Mouse (Mus musculus): ENCODE results near the gene Cxcl9. TPM values are rescaled to one million over a fixed set of nuclear protein-coding genes. Genes with fewer than 3 reads are reported as not detected.
"Not testable (repeated sequence)": the region's sequence is repeated elsewhere in the genome, so short reads cannot be mapped to it uniquely, and the experiment has no call there.

Cxcl9 gene
- total RNA-seq (2021): 1 to 10 TPM; 1.7 to 2.6 TPM

GRCm38 (mm10) chr5:92327929-92328328 lies at the start of gene Cxcl9:
Cxcl9 (minus strand) TSS chr5:92328079.
- intact Hi-C loops (cut with DNase I): no loop called here
- no peak for DNase-seq (ENCODE audit: low spot score)

DNA sequence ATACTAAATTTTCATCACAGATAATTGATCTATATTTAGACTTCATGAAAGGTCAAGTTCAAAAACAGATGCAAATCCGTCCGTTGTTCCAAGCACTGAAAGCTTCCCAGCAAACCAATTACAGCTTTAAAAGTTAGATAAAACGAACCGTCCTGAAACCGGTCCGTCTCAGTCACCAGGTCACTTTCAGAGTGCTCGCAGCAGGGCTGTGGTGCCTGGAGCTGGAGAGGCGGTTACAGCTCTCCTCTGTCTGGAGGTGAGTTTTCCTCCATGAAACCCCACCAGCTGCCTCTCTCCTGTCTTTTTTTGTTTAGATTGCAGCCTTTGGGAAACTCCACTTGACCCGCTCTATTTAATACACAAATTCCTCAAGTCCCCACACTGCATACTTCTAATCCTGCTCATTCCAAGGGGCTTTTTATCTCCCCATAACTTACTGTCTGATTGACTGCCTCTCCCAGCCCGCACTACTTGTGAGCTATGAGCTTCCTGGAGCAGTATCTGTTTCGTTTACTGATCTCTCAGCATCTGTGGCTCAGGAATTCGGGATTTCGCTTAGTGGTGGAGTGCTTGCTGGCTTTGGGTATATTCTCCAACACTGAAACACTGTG lies 49.0 kb upstream of the Cxcl9 start:
- no peak for DNase-seq (ENCODE audit: low spot score)
- intact Hi-C loops (cut with DNase I): no loop called here

- intact Hi-C loops (cut with DNase I): no loop called here
- DNase-seq (ENCODE audit: low spot score): no peak
These were observed 47.5 kb upstream of the Cxcl9 start for GRCm38 (mm10) chr5:92375368-92375767.

GRCm38 (mm10) chr5:92374721-92375142 lies 46.9 kb upstream of the Cxcl9 start:
- no peak for DNase-seq (ENCODE audit: low spot score)
- intact Hi-C loops (cut with DNase I): no loop called here

- no peak for DNase-seq (ENCODE audit: low spot score)
- intact Hi-C loops (cut with DNase I): no loop called here
These were observed 44.7 kb upstream of the Cxcl9 start for GRCm38 (mm10) chr5:92372605-92373004.

- DNase-seq (ENCODE audit: low spot score): no peak
- intact Hi-C loops (cut with DNase I): loop anchor here (2.0 kb wide), 1 partner anchor 37 kb away; no protein-coding TSS in a partner anchor
These were observed 43.6 kb upstream of the Cxcl9 start for GRCm38 (mm10) chr5:92371361-92371976.

DNA sequence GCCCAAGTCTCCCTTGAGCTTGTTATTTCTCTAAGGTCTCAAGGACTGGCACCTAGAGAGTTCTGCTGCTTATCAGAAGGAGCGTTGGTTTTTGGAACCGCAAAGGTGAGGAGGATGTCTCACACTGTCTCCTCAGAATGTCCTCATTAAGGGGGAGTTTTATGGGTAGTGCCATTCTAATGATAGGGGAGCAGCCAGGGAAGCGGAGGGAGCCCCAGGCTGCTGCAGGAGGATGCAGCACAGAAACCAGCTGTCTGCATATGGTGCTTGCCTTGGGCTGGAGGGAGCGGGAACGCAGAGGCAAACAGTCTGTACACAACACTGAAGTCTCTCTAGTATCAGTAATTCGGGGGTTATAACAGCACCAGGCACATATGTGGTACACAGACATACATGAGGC lies 43.0 kb upstream of the Cxcl9 start:
- intact Hi-C loops (cut with DNase I): loop anchor here (2.0 kb wide), 1 partner anchor 36 kb away; no protein-coding TSS in a partner anchor
- DNase-seq (ENCODE audit: low spot score): no peak

GRCm38 (mm10) chr5:92370392-92370791 lies 42.5 kb upstream of the Cxcl9 start:
- DNase-seq (ENCODE audit: low spot score): no peak
- intact Hi-C loops (cut with DNase I): loop anchor here (2.0 kb wide), 1 partner anchor 36 kb away; no protein-coding TSS in a partner anchor

- DNase-seq (ENCODE audit: low spot score): no peak
- intact Hi-C loops (cut with DNase I): no loop called here
These were observed 41.5 kb upstream of the Cxcl9 start for GRCm38 (mm10) chr5:92369151-92369994.

GRCm38 (mm10) chr5:92368392-92368791 lies 40.5 kb upstream of the Cxcl9 start:
- intact Hi-C loops (cut with DNase I): no loop called here
- no peak for DNase-seq (ENCODE audit: low spot score)

DNA sequence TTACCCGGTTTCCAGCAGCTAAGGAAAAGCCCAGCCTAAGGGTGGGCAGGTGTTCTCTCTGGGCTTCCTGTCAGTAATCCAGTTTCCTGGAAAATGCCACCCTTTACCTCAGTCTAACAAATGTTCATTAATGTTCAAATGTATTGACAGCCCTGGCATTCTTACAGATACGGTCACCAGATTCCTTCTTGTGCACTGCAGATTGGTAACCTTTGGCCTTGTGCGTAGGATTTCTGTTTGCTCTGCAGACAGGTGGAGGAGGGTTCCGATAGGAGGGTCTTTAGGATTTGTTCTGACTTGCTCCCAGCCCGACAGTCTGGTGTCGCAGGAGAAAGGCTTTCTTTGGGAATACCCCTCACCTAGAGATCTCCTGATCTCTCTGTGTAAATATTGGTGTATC lies 38.7 kb upstream of the Cxcl9 start:
- intact Hi-C loops (cut with DNase I): no loop called here
- no peak for DNase-seq (ENCODE audit: low spot score)

GRCm38 (mm10) chr5:92365146-92365705 lies 37.3 kb upstream of the Cxcl9 start:
- intact Hi-C loops (cut with DNase I): no loop called here
- no peak for DNase-seq (ENCODE audit: low spot score)

DNA sequence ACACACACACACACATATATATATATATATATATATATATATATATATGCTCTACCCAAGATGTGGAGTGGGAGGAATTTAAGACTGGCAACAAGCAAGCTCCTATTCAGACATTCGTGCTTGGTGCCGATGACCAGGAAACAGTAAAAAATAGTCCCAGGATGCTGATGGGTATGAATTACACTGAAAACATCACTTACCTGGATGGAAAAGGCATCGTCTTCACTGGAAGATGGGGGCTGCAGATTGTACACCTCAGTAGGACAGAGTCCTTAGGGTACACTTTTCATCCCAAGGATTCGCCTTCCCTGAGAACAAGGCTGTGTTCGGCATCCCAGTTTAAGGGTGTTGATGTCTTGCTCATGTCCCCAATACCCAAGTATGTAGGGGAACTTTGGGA lies 36.1 kb upstream of the Cxcl9 start:
- no peak for DNase-seq (ENCODE audit: low spot score)
- intact Hi-C loops (cut with DNase I): no loop called here

DNA sequence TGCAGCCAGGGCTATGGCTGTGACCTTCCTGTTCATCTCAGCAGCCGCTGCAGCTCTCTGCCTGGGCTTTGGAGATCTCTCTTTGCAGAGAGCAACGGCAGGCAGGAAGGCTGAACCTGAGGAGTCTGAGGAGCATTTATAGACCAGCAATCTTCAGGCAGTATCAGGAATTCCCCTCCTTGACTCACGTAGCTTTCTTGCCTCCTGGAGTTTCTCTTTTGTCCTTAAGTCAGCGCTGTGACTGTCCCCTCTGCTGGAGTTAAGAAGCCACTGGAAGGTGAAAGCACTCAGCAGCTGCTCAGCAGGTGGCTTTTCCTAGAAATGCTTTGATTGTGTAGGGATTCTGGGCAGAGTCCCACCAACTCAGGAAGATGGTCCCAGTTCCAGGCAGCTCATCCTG lies 35.3 kb upstream of the Cxcl9 start:
- DNase-seq (ENCODE audit: low spot score): no peak
- intact Hi-C loops (cut with DNase I): no loop called here

- intact Hi-C loops (cut with DNase I): no loop called here
- DNase-seq (ENCODE audit: low spot score): no peak
These were observed 31.0 kb upstream of the Cxcl9 start for GRCm38 (mm10) chr5:92358767-92359455.

DNA sequence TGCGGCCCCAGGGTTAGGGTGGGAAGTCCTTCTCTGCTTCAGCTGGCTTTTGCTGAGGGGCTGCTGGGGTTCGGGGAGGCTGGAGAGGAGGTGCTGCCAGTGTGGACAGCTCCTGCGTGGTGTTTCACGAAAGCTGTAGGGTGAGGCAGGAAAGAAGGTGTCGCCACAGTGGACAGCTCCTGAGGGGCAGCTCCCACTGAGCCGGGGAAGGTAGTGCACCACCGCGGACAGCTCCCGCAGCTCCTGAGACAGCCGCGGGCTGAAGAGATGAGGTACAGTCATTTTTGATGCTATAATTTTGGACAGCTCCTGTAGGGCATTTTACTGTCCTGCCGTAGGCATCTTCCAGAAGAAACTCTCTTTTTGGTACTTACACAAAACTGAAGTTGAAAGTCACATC lies 30.2 kb upstream of the Cxcl9 start:
- no peak for DNase-seq (ENCODE audit: low spot score)
- intact Hi-C loops (cut with DNase I): no loop called here

- intact Hi-C loops (cut with DNase I): no loop called here
These were observed 25.6 kb upstream of the Cxcl9 start for GRCm38 (mm10) chr5:92353517-92353916.

GRCm38 (mm10) chr5:92352716-92353115 lies 24.8 kb upstream of the Cxcl9 start:
- intact Hi-C loops (cut with DNase I); DNase-seq (ENCODE audit: low spot score): not testable (repeated sequence)

More at GRCm38 (mm10) chr5:92353517-92353916, 25.6 kb upstream of the Cxcl9 start:
- DNase-seq (ENCODE audit: low spot score): peak; percentile 32

DNA sequence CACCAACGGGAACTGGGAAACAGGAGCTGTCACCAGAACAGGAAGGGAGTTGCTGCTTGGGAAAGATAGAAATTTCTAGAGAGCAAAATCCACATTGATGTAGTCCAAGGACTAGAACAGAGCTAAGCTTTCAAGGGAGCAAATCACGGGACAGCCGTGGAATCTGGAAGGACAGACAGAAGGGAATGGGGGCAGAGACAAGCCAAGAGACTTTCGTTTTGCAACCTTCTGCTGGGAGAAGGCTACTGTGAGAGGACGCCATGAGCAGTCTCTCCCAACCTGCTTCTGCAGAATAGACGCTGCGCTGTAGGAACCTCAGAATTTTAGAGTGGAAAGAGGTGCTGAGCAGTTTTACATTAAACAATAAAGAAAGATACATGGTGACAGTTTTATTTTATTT lies 21.9 kb upstream of the Cxcl9 start:
- intact Hi-C loops (cut with DNase I): no loop called here

More for the DNA sequence above, 21.9 kb upstream of the Cxcl9 start:
- DNase-seq (ENCODE audit: low spot score): no peak

All from heart, postnatal 25 days (tissue).